Mouse (Mus musculus): Measurements from ENCODE around the gene Nkx2-4.

Nkx2-4 gene

GRCm38 (mm10) chr2:147085072-147085870 lies at the start of gene Nkx2-4:
Gene Nkx2-4, minus strand, starts transcription at chr2:147085445.
- DNase-seq (ENCODE audit: low spot score) = peak; percentile 57

GRCm38 (mm10) chr2:147127366-147127765 lies 42.1 kb upstream of the Nkx2-4 start:
- DNase-seq (ENCODE audit: low spot score) = no peak

GRCm38 (mm10) chr2:147119736-147120135 lies 34.5 kb upstream of the Nkx2-4 start:
- DNase-seq (ENCODE audit: low spot score) = no peak

- no peak for DNase-seq (ENCODE audit: low spot score)
These were observed 1.2 kb upstream of the Nkx2-4 start for GRCm38 (mm10) chr2:147086441-147086840.

- DNase-seq (ENCODE audit: low spot score) = peak; percentile 53
These were observed 692 bp upstream of the Nkx2-4 start for GRCm38 (mm10) chr2:147085937-147086336.

- no peak for DNase-seq (ENCODE audit: low spot score)
These were observed 726 bp downstream of the Nkx2-4 start for GRCm38 (mm10) chr2:147084366-147085071.

- peak; percentile 68 for DNase-seq (ENCODE audit: low spot score)
These were observed 1.5 kb downstream of the Nkx2-4 start for GRCm38 (mm10) chr2:147083471-147084365.

- DNase-seq (ENCODE audit: low spot score) = peak; percentile 51
These were observed 2.9 kb downstream of the Nkx2-4 start for GRCm38 (mm10) chr2:147082391-147082790.

- no peak for DNase-seq (ENCODE audit: low spot score)
These were observed 10.8 kb downstream of the Nkx2-4 start for GRCm38 (mm10) chr2:147074399-147074798.

GRCm38 (mm10) chr2:147073962-147074361 lies 11.3 kb downstream of the Nkx2-4 start:
- no peak for DNase-seq (ENCODE audit: low spot score)

- DNase-seq (ENCODE audit: low spot score) = no peak
These were observed 14.9 kb downstream of the Nkx2-4 start for GRCm38 (mm10) chr2:147070305-147070704.

GRCm38 (mm10) chr2:147069077-147069476 lies 16.2 kb downstream of the Nkx2-4 start:
- no peak for DNase-seq (ENCODE audit: low spot score)

- DNase-seq (ENCODE audit: low spot score) = no peak
These were observed 17.6 kb downstream of the Nkx2-4 start for GRCm38 (mm10) chr2:147067480-147068246.

GRCm38 (mm10) chr2:147053229-147053892 lies 31.9 kb downstream of the Nkx2-4 start:
- no peak for DNase-seq (ENCODE audit: low spot score)

- no peak for DNase-seq (ENCODE audit: low spot score)
These were observed 38.2 kb downstream of the Nkx2-4 start for GRCm38 (mm10) chr2:147047051-147047450.

GRCm38 (mm10) chr2:147035864-147036263 lies 49.4 kb downstream of the Nkx2-4 start:
- DNase-seq (ENCODE audit: low spot score) = no peak
